Mouse (Mus musculus) T-helper 1 cell (primary cell): ENCODE data around the gene Cox18.

ENCODE experiments used
- in situ Hi-C: fragments of 300-600 bp; cut with MboI, MseI; formaldehyde crosslinking; loops from one replicate; pipeline ENCODE4 v1.15.1; 2025; ENCODE audit warnings: high pct_unique_total_duplicates

The Cox18 gene

DNA sequence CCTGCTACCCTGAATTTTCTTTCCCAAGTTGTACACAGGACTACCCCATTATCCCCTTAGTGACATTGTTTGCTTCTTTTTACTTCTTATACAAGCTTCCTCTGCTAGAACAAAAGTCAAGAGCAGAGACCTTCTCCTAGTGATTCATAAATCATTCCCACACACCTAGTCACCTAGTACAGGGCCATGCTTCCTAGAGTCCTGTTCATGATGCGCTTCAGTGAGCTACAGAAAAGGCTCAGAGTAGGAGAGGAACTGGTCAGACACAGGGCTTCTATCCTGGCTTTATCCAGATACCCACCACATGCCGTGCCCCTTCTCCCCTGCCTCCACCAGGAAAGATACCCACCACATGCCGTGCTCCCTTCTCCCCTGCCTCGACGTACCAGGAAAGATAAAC is 44.7 kb downstream of the Cox18 start:
- in situ Hi-C loops = loop anchor here (25.0 kb wide), 2 partner anchors 342 to 708 kb away; partner anchors contain the start of gene Cxcl1

GRCm38 (mm10) chr5:90178116-90178515 is 45.7 kb downstream of the Cox18 start:
- in situ Hi-C loops = loop anchor here (25.0 kb wide), 2 partner anchors 341 to 709 kb away; partner anchors contain the start of gene Cxcl1
